Mouse (Mus musculus) C2C12 (cell line): ENCODE measurements around the gene Cdnf. TPM values are rescaled to one million over a fixed set of nuclear protein-coding genes. Genes with fewer than 3 reads are reported as not detected.

ENCODE experiments used
- H3K27me3 ChIP-seq: one replicate; pipeline ENCODE4 v1.6.1; 2011; ENCODE audit not compliant: control insufficient read depth, insufficient read depth, insufficient read length
- H3K36me3 ChIP-seq: one replicate; pipeline ENCODE4 v1.6.1; 2011; ENCODE audit not compliant: control insufficient read depth, insufficient read depth
- H3K4me3 ChIP-seq: one replicate; pipeline ENCODE4 v1.5.1; 2011; ENCODE audit warnings: mild to moderate bottlenecking, control low read depth; ENCODE audit not compliant: poor library complexity, insufficient read depth, severe bottlenecking
- H3K79me2 ChIP-seq: one replicate; pipeline ENCODE4 v1.6.1; 2011; ENCODE audit not compliant: control insufficient read depth, insufficient read depth
- H3K79me3 ChIP-seq: one replicate; pipeline ENCODE4 v1.6.1; 2011; ENCODE audit warnings: low read depth, control low read depth
- H3ac ChIP-seq: one replicate; pipeline ENCODE3; 2011; ENCODE audit warnings: low read depth; ENCODE audit not compliant: control insufficient read depth, insufficient read length
- CEBPB ChIP-seq: IDR thresholded peaks from one replicate; pipeline ENCODE4 v1.6.1; 2011; ENCODE audit warnings: low read depth, mild to moderate bottlenecking, control low read depth, moderate library complexity
- CTCF ChIP-seq: IDR thresholded peaks from one replicate; pipeline ENCODE4 v1.5.1; 2011; ENCODE audit not compliant: control insufficient read depth, insufficient read depth, insufficient read length
- FOSL1 ChIP-seq: IDR thresholded peaks from one replicate; pipeline ENCODE4 v1.8.0; 2011; ENCODE audit warnings: mild to moderate bottlenecking, low read length; ENCODE audit not compliant: poor library complexity, insufficient read depth, severe bottlenecking
- MAX ChIP-seq: IDR thresholded peaks from one replicate; pipeline ENCODE4 v1.6.1; 2011; ENCODE audit warnings: mild to moderate bottlenecking, control low read depth
- MYOD1 ChIP-seq: IDR thresholded peaks from one replicate; pipeline ENCODE4 v1.6.1; 2011; ENCODE audit warnings: low read depth; ENCODE audit not compliant: control insufficient read depth, insufficient read length
- MYOG ChIP-seq: IDR thresholded peaks from one replicate; pipeline ENCODE4 v1.6.1; 2011; ENCODE audit not compliant: control insufficient read depth, insufficient read length; ENCODE audit errors: extremely low read depth
- USF1 ChIP-seq: IDR thresholded peaks from one replicate; pipeline ENCODE4 v1.6.1; 2011; ENCODE audit warnings: low read depth, mild to moderate bottlenecking, control low read depth, moderate library complexity
- polyA plus RNA-seq: library from polyadenylated mRNA; unstranded; fragments of >200 nt; fragmentation: generic; extraction: Trizol; gene quantifications from one replicate; pipeline ENCODE4 v1.2.1, GENCODE M21; 2012; ENCODE audit warnings: missing spikeins

Cdnf gene
- polyA plus RNA-seq, 1 experiment, result 0.21 TPM

DNA sequence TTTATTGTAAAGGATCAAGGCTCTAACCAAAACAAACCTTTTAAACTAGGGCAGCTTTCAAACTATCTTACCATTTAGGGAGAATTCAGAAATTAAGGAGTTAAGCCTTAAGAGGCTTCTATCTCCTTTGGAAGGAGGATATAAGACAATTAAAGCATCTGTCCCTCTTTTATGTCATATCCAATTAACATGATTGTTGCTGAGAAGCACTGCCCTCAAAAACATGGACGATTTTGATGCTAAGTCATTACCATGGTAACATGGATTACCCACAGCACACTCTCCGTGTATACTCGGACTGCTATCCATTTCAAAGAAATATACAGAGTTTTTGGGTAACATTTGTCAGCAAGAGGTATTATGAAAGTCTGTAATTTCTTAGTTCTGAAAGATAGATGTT is 23.0 kb upstream of the Cdnf start:
- no peaks in the 10 kb centered on the region for H3K79me2 ChIP-seq
- H3K27me3 ChIP-seq, result no peaks in the 10 kb centered on the region
- peaks cover 52% of the 10 kb centered on the region for H3K36me3 ChIP-seq
- TF ChIP-seq USF1, result no peak
- no peak for TF ChIP-seq MYOG
- TF ChIP-seq MYOD1, result no peak
- TF ChIP-seq MAX, result no peak
- TF ChIP-seq CTCF, result no peak
- TF ChIP-seq CEBPB, result no peak
- no peak for TF ChIP-seq FOSL1
- no peak overlapping the region for H3K4me3 ChIP-seq
- H3K79me3 ChIP-seq, result no peaks in the 10 kb centered on the region
- H3ac ChIP-seq, result no peak overlapping the region

DNA sequence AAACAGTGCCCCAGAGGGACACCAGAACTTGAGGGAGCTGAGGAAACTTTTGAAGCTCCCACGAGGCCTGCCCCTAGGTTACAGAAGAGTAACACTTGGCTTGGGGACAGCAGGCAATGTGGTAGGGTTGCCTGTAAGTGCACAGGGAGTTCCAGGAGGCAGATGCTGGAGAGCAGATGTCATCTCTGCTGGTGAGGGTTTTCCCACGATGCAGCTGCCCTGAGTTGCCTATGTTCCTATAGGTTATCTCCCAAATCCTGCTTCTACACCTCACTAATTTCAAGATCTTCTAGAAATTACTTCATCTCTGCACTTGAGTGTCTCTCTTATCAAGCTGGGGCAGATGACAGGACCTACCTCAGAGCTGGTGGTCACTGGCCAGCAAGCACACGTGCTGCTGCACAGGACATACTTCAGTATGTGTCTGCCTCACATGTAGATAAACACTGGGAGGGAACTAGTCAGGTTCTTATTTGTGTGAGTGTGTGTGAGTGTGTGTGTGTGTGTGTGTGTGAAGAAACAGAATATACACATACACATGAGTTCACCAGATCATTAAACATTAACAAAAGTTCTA is 18.9 kb upstream of the Cdnf start:
- peaks cover 85% of the 10 kb centered on the region for H3K36me3 ChIP-seq

DNA sequence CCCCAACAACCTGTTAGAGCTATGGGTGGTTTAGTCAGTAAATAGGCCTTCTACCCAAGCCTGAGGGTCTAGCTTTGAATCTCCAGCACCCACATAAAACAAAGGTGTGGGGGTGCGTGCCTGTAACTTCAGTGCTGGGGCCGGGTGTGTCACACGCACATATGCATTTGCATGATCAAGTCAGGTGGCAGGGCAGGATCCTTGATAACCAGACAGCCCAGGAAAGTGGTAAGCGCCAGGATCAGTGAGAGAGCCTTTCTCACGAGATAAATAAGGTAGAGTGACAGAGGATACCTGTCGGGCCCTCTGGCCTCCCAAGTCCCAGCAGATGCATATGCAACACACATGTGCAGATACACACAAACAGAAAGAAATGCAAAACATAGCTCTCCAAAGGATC is 13.3 kb upstream of the Cdnf start:
- Histone ChIP-seq H3K79me3 (peaks cover 1% of the 10 kb centered on the region), H3K36me3 (peaks cover 81% of the 10 kb centered on the region), H3K79me2 (peaks cover 5% of the 10 kb centered on the region)

More for the DNA sequence above, 18.9 kb upstream of the Cdnf start:
- Histone ChIP-seq H3K27me3 (no peaks in the 10 kb centered on the region), H3K79me2 (no peaks in the 10 kb centered on the region), H3K79me3 (no peaks in the 10 kb centered on the region), H3K4me3 (no peak overlapping the region), H3ac (no peak overlapping the region)
- TF ChIP-seq MYOD1, result no peak
- TF ChIP-seq USF1, result no peak
- no peak for TF ChIP-seq CEBPB
- no peak for TF ChIP-seq CTCF
- TF ChIP-seq FOSL1, result no peak
- no peak for TF ChIP-seq MYOG
- no peak for TF ChIP-seq MAX

DNA sequence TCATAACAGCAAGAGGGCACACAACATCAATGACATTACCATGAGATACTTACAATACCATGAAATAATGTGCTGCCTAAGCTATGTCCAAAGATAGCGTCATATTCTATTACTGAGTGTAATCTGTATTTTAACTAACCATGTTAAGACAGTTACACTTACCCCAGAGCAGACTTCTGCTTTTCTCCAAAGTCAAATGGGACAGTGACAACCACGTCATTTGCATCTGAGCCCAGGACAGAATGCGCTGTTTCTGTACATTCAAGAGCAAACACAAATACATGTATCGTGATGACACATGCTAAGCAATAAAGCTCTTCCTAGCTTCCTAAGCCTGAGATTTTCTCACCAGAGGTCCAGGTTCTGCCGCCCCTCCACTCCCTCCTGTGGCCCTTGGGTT is 11.9 kb upstream of the Cdnf start:
- Histone ChIP-seq H3ac (no peak overlapping the region), H3K36me3 (peaks cover 81% of the 10 kb centered on the region), H3K79me2 (peaks cover 19% of the 10 kb centered on the region), H3K79me3 (peaks cover 7% of the 10 kb centered on the region), H3K27me3 (no peaks in the 10 kb centered on the region), H3K4me3 (no peak overlapping the region)
- TF ChIP-seq MYOD1, result no peak
- no peak for TF ChIP-seq MAX
- TF ChIP-seq FOSL1, result no peak
- no peak for TF ChIP-seq CEBPB
- no peak for TF ChIP-seq CTCF
- TF ChIP-seq MYOG, result no peak
- no peak for TF ChIP-seq USF1

More for the DNA sequence above, 13.3 kb upstream of the Cdnf start:
- TF ChIP-seq FOSL1 (no peak), CTCF (no peak), MYOD1 (no peak), MAX (no peak), MYOG (no peak), USF1 (no peak), CEBPB (no peak)
- H3K4me3 ChIP-seq, result no peak overlapping the region
- H3ac ChIP-seq, result no peak overlapping the region
- no peaks in the 10 kb centered on the region for H3K27me3 ChIP-seq

DNA sequence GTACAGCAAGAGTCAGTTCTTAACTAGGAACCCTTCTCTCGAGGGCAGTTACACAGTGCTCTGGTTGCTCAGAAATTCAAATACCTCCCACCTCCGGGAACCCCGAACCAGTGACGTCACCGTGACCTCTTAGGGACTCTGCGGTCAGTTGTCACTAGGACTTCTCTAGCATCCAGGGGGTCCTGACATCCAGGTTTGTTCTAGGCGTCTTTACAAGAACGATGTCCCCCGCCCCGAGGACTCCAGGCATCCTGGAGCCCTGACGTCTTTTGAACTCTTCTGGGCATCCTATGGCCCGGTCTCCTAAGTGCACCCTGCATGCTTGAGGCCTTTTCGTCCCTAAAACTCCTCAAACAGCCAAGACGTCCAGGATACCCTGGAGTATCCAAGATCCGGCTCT is 754 bp upstream of the Cdnf start:
- Histone ChIP-seq H3K27me3 (no peaks in the 10 kb centered on the region), H3K79me3 (peaks cover 24% of the 10 kb centered on the region), H3ac (peak overlapping the region; percentile 74), H3K4me3 (peak overlapping the region; percentile 96), H3K36me3 (peaks cover 35% of the 10 kb centered on the region), H3K79me2 (peaks cover 46% of the 10 kb centered on the region)
- TF ChIP-seq MAX, result peak; percentile 1
- no peak for TF ChIP-seq USF1
- TF ChIP-seq MYOD1, result no peak
- TF ChIP-seq MYOG, result no peak

DNA sequence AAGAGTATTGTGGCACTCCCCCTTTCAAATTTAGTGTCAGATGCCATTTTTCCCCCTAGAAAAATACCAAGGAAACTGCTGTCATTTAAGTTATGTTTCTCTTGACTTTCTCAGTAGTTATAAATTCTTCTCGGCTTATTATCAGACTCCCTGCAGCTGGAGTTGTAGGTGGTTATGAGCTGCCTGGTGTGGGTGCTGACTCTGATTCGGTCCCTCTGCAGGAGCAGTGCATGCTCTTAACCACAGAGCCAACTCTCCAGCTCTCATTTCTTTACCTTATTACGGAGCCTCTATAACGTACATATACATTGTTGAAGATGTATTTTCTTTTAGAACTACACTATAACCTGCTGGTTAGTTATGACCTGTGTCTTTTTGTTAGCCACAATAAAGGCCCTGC is 9.7 kb downstream of the Cdnf start:
- TF ChIP-seq MYOG (no peak), FOSL1 (no peak), MYOD1 (no peak), MAX (no peak)
- no peaks in the 10 kb centered on the region for H3K79me2 ChIP-seq

More for the DNA sequence above, 9.7 kb downstream of the Cdnf start:
- Histone ChIP-seq H3K79me3 (no peaks in the 10 kb centered on the region), H3ac (no peak overlapping the region), H3K36me3 (no peaks in the 10 kb centered on the region), H3K27me3 (no peaks in the 10 kb centered on the region), H3K4me3 (no peak overlapping the region)
